Mouse (Mus musculus): ENCODE results near the gene Olfr653. TPM values are rescaled to one million over a fixed set of nuclear protein-coding genes. Genes with fewer than 3 reads are reported as not detected.

The Olfr653 gene
- total and polyA plus RNA-seq, 3 experiments: not detected

DNA sequence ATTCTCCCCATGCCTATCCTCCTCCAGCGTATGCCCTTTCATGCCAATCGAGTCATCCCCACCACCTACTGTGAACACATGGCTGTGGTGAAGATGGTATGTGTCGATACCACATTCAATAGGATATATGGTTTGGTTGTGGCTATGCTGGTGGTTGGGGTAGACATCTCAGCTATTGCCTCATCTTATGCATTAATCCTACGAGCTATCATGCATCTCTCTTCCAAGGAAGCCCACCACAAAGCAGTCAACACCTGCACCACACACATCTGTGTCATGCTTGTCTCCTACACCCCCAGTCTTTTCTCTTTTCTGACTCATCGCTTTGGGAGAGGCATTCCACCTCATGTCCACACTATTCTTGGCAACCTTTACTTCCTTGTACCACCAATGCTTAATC is 11.2 kb downstream of the Olfr653 start:
- no peak overlapping the region for H3K4me2 ChIP-seq (ENCODE audit: insufficient read depth, low read depth, poor library complexity, severe bottlenecking)
- no peak for TF ChIP-seq BHLHE40 (IDR thresholded peaks at IDR 0.05; ENCODE audit: low read depth, low read length)
- no peak for TF ChIP-seq GABPA (IDR thresholded peaks at IDR 0.05; ENCODE audit: insufficient replicate concordance, low read depth, low read length)
- TF ChIP-seq MEF2A (IDR thresholded peaks at IDR 0.05; ENCODE audit: borderline replicate concordance, low read depth, low read length): no peak
- no peak for TF ChIP-seq KAT2A (IDR thresholded peaks at IDR 0.05; ENCODE audit: insufficient replicate concordance, low read length)
- TF ChIP-seq EP300 (IDR thresholded peaks at IDR 0.05; ENCODE audit: low read length): no peak
- no peak for TF ChIP-seq MAX (IDR thresholded peaks at IDR 0.05; ENCODE audit: low read length)
- dilution Hi-C loops (cut with MboI; ENCODE audit: extremely low pct_ligation_motif_present, extremely low pct_unique_long_range_greater_than_20kb, low sequenced_read_pairs): no loop called here
- no peak overlapping the region for H3K9ac ChIP-seq (ENCODE audit: insufficient read depth, low read depth)
- no peaks in the 10 kb centered on the region for H3K36me3 ChIP-seq (replicated peaks in 1 of 2; ENCODE audit: control insufficient read depth in 1 of 2, insufficient read depth in 1 of 2, low read length in 1 of 2)
- H3K9me3 ChIP-seq (replicated peaks; ENCODE audit: low read length): no peaks in the 10 kb centered on the region
- no peaks in the 10 kb centered on the region for H3K79me2 ChIP-seq (replicated peaks; ENCODE audit: control insufficient read depth, extremely low read depth, insufficient read depth, poor library complexity, severe bottlenecking)
- in situ Hi-C loops (cut with MboI; ENCODE audit: low pct_ligation_motif_present, low pct_unique_long_range_greater_than_20kb, low sequenced_read_pairs): loop anchor here (25.0 kb wide), 1 partner anchor 226 kb away; the partner anchor contains the start of genes Trim12c and Trim30b
- H3K27me3 ChIP-seq (replicated peaks): no peaks in the 10 kb centered on the region
- H3K27ac ChIP-seq (ENCODE audit: insufficient read depth, low read depth): no peak overlapping the region
- peaks cover 0 to 4% of the 10 kb centered on the region in 2 experiments; a peak in 2 of 4 replicates for H3K4me1 ChIP-seq (ENCODE audit: control insufficient read depth in 1 of 2, insufficient read depth in 2 of 2)
- DNase-seq (ENCODE audit: extremely low read depth): no peak
- H3K4me3 ChIP-seq (replicated peaks in 1 of 3; ENCODE audit: low read depth in 2 of 3, low read length in 2 of 3, poor library complexity in 1 of 3): no peak overlapping the region

DNA sequence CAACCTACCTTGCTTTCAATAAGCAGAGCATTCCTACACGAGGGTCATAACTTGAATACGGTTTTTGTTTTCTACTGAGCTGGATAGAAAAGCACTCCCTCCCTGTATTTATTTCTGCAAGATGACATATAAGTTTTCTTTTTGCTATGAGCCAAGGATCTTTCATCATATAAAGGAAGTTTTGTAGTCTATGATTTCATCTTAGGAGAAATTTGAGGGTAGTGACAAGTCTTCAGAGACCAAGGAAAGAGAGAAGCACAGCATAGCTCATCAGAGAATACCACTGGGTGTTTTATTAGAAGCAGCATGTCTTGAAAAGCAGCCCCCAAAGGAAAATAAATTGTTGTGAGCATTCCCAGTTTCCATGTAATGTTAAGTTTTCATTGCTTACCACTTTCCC is 24.6 kb downstream of the Olfr653 start, which contains the start of gene Olfr655:
TSS of gene Olfr655 (minus strand) at position 101 of the 400 bp plus-strand sequence.
- H3K27me3 ChIP-seq (replicated peaks): no peaks in the 10 kb centered on the region
- no peaks in the 10 kb centered on the region for H3K79me2 ChIP-seq (replicated peaks; ENCODE audit: control insufficient read depth, extremely low read depth, insufficient read depth, poor library complexity, severe bottlenecking)
- no peak within 1 kb of the TSS for H3K4me3 ChIP-seq (replicated peaks in 1 of 3; ENCODE audit: low read depth in 2 of 3, low read length in 2 of 3, poor library complexity in 1 of 3)
- H3K9me3 ChIP-seq (replicated peaks; ENCODE audit: low read length): no peaks in the 10 kb centered on the region
- in situ Hi-C loops (cut with MboI; ENCODE audit: low pct_ligation_motif_present, low pct_unique_long_range_greater_than_20kb, low sequenced_read_pairs): no loop called here
- TF ChIP-seq RCOR1 (conservative IDR thresholded peaks at IDR 0.05; ENCODE audit: low read depth, low read length): no peak
- TF ChIP-seq ELF1 (IDR thresholded peaks at IDR 0.05; ENCODE audit: low read depth, low read length): no peak
- TF ChIP-seq PAX5 (IDR thresholded peaks at IDR 0.05; ENCODE audit: low read length): no peak
- TF ChIP-seq NRF1 (IDR thresholded peaks at IDR 0.05; ENCODE audit: low read depth, low read length): no peak
- no peak for TF ChIP-seq GABPA (IDR thresholded peaks at IDR 0.05; ENCODE audit: insufficient replicate concordance, low read depth, low read length)
- TF ChIP-seq TBP (conservative IDR thresholded peaks at IDR 0.05; ENCODE audit: low read depth, low read length): no peak
- no peak for TF ChIP-seq EP300 (IDR thresholded peaks at IDR 0.05; ENCODE audit: low read length)
- TF ChIP-seq JUN (IDR thresholded peaks at IDR 0.05; ENCODE audit: insufficient read depth, low read depth, low read length): no peak
- no peak for TF ChIP-seq JUND (conservative IDR thresholded peaks at IDR 0.05; ENCODE audit: low read depth, low read length)
- no peak for TF ChIP-seq HCFC1 (IDR thresholded peaks at IDR 0.05; ENCODE audit: low read depth, low read length)
- TF ChIP-seq ZKSCAN1 (IDR thresholded peaks at IDR 0.05; ENCODE audit: borderline replicate concordance, low read depth, low read length): no peak
- no peak for TF ChIP-seq MAFK (IDR thresholded peaks at IDR 0.05; ENCODE audit: insufficient replicate concordance, low read length)
- TF ChIP-seq POLR2A (IDR thresholded peaks at IDR 0.05; ENCODE audit: low read depth, low read length): no peak
- no peak for TF ChIP-seq MYC (IDR thresholded peaks at IDR 0.05; ENCODE audit: low read depth, low read length)
- TF ChIP-seq ETS1 (conservative IDR thresholded peaks at IDR 0.05; ENCODE audit: low read depth, low read length): no peak
- TF ChIP-seq RAD21 (IDR thresholded peaks at IDR 0.05; ENCODE audit: low read depth, low read length): no peak
- no peak within 1 kb of the TSS for H3K4me2 ChIP-seq (ENCODE audit: insufficient read depth, low read depth, poor library complexity, severe bottlenecking)
- no peak within 1 kb of the TSS for H3K9ac ChIP-seq (ENCODE audit: insufficient read depth, low read depth)
- no peak for DNase-seq (ENCODE audit: extremely low read depth)
- no peaks in the 10 kb centered on the region for H3K36me3 ChIP-seq (replicated peaks in 1 of 2; ENCODE audit: control insufficient read depth in 1 of 2, insufficient read depth in 1 of 2, low read length in 1 of 2)
- no peaks in the 10 kb centered on the region; a peak in 1 of 4 replicates for H3K4me1 ChIP-seq (ENCODE audit: control insufficient read depth in 1 of 2, insufficient read depth in 2 of 2)
- no peak within 1 kb of the TSS for H3K27ac ChIP-seq (ENCODE audit: insufficient read depth, low read depth)
- dilution Hi-C loops (cut with MboI; ENCODE audit: extremely low pct_ligation_motif_present, extremely low pct_unique_long_range_greater_than_20kb, low sequenced_read_pairs): no loop called here

Data from CH12.LX (cell line).